Mouse (Mus musculus) ovary, postnatal 14 days (tissue): ENCODE measurements at regions not wholly inside any gene's neighbourhood (a gene's known extent, or its start where the extent isn't known, plus 50 kb on each side); places are given as distances from the start of the nearest gene placed in this dataset.

Experiments used
- DNase-seq: peaks from one replicate; pipeline ENCODE4 v3.0.0; 2022; ENCODE audit warnings: low spot score

GRCm38 (mm10) chr5:91198620-91199019, 59.2 kb downstream of the Areg start:
- peak; percentile 13 for DNase-seq

- no peak for DNase-seq
Measured at GRCm38 (mm10) chr5:91200448-91200847, 61.0 kb downstream of the Areg start.

GRCm38 (mm10) chr5:91204225-91205005, 65.0 kb downstream of the Areg start:
- DNase-seq = no peak

GRCm38 (mm10) chr5:91205350-91205880, 66.0 kb downstream of the Areg start:
- no peak for DNase-seq

- no peak for DNase-seq
Measured at GRCm38 (mm10) chr5:91206569-91207490, 67.4 kb downstream of the Areg start.

GRCm38 (mm10) chr5:91220174-91220573, 80.8 kb downstream of the Areg start:
- DNase-seq = no peak

- no peak for DNase-seq
Measured at GRCm38 (mm10) chr5:91241656-91242055, 102.3 kb downstream of the Areg start.

GRCm38 (mm10) chr5:91247444-91247843, 108.0 kb downstream of the Areg start:
- DNase-seq = no peak

- DNase-seq = no peak
Measured at GRCm38 (mm10) chr5:91261895-91262294, 122.5 kb downstream of the Areg start.

- no peak for DNase-seq
Measured at GRCm38 (mm10) chr5:91262526-91262925, 123.1 kb downstream of the Areg start.

GRCm38 (mm10) chr5:91270747-91271146, 131.3 kb downstream of the Areg start:
- DNase-seq = no peak

- DNase-seq = no peak
Measured at GRCm38 (mm10) chr5:91271416-91271815, 131.4 kb downstream of the Btc start.

GRCm38 (mm10) chr5:91274411-91274810, 128.4 kb downstream of the Btc start:
- DNase-seq = no peak

GRCm38 (mm10) chr5:91278466-91278865, 124.3 kb downstream of the Btc start:
- DNase-seq = no peak

GRCm38 (mm10) chr5:91279464-91279863, 123.3 kb downstream of the Btc start:
- no peak for DNase-seq

- no peak for DNase-seq
Measured at GRCm38 (mm10) chr5:91282969-91283368, 119.8 kb downstream of the Btc start.

GRCm38 (mm10) chr5:91293073-91293472, 109.7 kb downstream of the Btc start:
- no peak for DNase-seq

GRCm38 (mm10) chr5:91294957-91295356, 107.8 kb downstream of the Btc start:
- no peak for DNase-seq

GRCm38 (mm10) chr5:91297068-91297467, 105.7 kb downstream of the Btc start:
- no peak for DNase-seq

GRCm38 (mm10) chr5:91302114-91302513, 100.7 kb downstream of the Btc start:
- no peak for DNase-seq

- no peak for DNase-seq
Measured at GRCm38 (mm10) chr5:91302943-91303342, 99.9 kb downstream of the Btc start.

- no peak for DNase-seq
Measured at GRCm38 (mm10) chr5:91303702-91304101, 99.1 kb downstream of the Btc start.

- DNase-seq = no peak
Measured at GRCm38 (mm10) chr5:91307031-91307430, 95.8 kb downstream of the Btc start.
